Mouse (Mus musculus) megakaryocyte, embryonic 14.5 days (primary cell): ENCODE results near the gene Igfbp3.

ENCODE experiments used
- FLI1 ChIP-seq: IDR thresholded peaks from 2 replicates; pipeline ENCODE4 v1.6.1; 2012; ENCODE audit warnings: low read length, inconsistent platforms, mixed read lengths
- GATA1 ChIP-seq: IDR thresholded peaks from 3 replicates; pipeline ENCODE4 v1.6.1; 2012; ENCODE audit warnings: mixed read lengths, low read length, inconsistent platforms, borderline replicate concordance

DNA sequence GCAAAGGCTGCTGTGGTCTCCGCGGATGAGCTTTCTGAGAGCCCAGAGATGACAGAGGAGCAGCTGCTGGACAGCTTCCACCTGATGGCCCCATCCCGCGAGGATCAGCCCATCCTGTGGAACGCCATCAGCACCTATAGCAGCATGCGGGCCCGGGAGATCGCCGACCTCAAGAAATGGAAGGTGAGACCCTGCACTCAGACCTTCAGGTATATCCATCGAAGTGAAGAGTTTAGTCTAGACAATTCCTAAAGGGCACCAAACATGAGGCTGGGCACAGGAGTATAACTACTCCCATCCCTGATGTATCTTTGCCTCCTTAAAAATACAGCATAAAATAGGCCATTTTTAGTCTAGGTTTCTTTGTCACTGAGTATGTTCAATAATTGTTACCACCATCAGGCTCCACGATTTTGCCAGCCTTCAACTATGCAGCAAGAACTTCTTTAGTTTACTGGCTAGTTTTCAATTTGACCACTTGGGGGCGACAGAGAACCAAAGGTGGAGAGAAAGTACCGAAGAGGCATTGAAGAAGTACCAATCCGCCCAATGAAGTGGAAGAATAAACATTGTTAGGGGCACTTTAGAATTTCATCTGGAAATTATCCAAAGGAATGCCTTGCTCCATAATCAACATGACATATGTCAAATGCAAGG, 13.9 kb downstream of the Igfbp3 start:
- no peak for TF ChIP-seq FLI1
- no peak for TF ChIP-seq GATA1
